Mouse (Mus musculus): ENCODE data around the gene Fstl5. TPM values are rescaled to one million over a fixed set of nuclear protein-coding genes. Genes with fewer than 3 reads are reported as not detected.

The Fstl5 gene
- 0.21 and 0.92 TPM in 2 replicates for polyA plus RNA-seq (2014; fragmentation: Nextera tagmentation; extraction: Ambion mirVana)

DNA sequence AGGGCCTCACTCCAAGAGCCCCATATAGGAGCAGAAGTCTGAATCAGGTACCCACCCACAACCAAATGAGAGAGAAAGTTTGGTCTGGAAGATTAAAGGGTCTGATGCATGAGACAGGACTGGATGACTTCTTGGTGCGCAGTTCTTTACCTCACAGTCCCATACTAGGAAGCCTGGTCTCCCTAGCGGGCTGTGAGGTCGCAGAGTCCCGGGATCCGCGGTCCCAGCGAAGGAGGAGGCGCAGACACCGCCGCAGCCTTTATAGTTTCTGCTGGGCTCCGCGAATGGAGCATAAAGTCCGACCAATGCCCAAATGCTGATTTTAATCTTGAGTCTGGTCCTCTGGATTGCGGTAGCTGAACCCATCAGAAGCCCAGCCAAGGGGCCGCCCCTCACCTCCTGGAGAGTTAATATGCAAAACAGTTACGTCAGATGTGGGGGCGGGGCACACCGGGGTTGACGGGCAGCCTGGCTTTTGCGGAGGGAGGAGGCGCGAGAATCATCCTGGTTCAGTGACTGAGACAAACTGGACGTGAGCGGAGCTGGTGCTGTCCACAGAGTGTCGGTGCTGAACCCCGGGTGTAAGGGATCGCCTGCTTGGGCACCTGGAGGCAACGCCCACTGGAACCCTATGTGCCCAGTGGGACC, at the start of gene Fstl5:
Fstl5 (plus strand) TSS at position 211 of the 648 bp plus-strand sequence.
- Histone ChIP-seq H3K4me1 (ENCODE audit: control insufficient read depth, insufficient read depth, low read length) (no peaks in the 10 kb centered on the region), H3K27me3 (ENCODE audit: control insufficient read depth, insufficient read depth, low read length) (no peaks in the 10 kb centered on the region), H3K4me2 (ENCODE audit: low read depth, severe bottlenecking) (peak within 1 kb of the TSS; percentile 59), H3K9me3 (ENCODE audit: control insufficient read depth, low read length) (no peaks in the 10 kb centered on the region), H3K27ac (replicated peaks; ENCODE audit: low read depth, low read length) (no peak within 1 kb of the TSS), H3K4me3 (ENCODE audit: low read depth, low read length) (peak within 1 kb of the TSS; percentile 26), H3K9ac (ENCODE audit: low read length) (no peak within 1 kb of the TSS), H3K36me3 (ENCODE audit: control insufficient read depth, insufficient read depth, low read length) (no peaks in the 10 kb centered on the region)
- ATAC-seq (ENCODE audit: insufficient number of reproducible peaks, low FRiP score, low TSS enrichment, low read depth): peak; percentile 70; the same call in 1 of the 2 replicates
- DNase-seq (ENCODE audit: low spot score): peak; percentile 87
- WGBS: 1% methylated on average over 28 of the region's 28 CpGs

DNA sequence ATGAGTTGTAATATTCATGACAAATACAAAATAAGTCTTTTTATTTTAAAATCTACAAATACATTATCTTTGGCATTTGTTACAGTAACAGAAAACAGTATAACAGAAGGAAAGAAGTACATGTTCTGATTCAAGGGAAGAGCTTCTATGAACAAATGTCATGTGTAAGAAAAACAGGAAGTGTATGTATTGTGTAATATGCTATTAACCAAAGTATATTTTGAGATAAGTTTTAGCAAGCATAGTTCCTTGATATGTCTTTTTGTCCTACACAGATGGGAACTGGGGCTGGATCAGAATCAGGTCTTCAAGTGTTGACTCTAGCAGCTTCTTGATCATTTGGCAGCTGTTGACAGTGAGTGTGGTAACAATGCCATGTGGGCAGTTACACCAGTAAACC, 48.5 kb upstream of the Fstl5 start:
- ATAC-seq (ENCODE audit: insufficient number of reproducible peaks, low FRiP score, low TSS enrichment, low read depth) (no peak), DNase-seq (ENCODE audit: low spot score) (no peak)
- no peaks in the 10 kb centered on the region for H3K9me3 ChIP-seq (ENCODE audit: control insufficient read depth, low read length)
- H3K27me3 ChIP-seq (ENCODE audit: control insufficient read depth, insufficient read depth, low read length): no peaks in the 10 kb centered on the region
- H3K4me1 ChIP-seq (ENCODE audit: control insufficient read depth, insufficient read depth, low read length): no peaks in the 10 kb centered on the region
- no peak overlapping the region for H3K27ac ChIP-seq (replicated peaks; ENCODE audit: low read depth, low read length)
- H3K4me2 ChIP-seq (ENCODE audit: low read depth, severe bottlenecking): no peak overlapping the region
- H3K36me3 ChIP-seq (ENCODE audit: control insufficient read depth, insufficient read depth, low read length): no peaks in the 10 kb centered on the region
- H3K9ac ChIP-seq (ENCODE audit: low read length): no peak overlapping the region
- H3K4me3 ChIP-seq (ENCODE audit: low read depth, low read length): no peak overlapping the region

DNA sequence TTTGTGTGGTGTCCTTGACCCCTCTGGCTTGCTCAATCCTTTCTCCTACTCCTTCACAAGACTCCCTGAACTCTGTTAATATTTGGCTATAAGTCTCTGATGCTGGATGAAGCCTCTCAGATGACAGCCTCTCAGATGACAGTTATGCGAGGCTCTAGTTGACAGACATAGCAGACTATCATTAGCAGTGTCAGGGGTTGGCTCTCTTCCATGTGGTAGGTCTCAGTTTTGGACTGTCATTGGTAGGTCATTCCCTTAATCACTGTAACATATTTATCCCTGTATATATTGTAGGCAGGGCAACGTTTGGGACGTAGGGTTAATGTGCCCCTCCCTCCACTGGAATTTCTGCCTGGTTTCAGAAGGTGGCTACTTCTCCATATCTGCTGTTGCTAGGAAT, 22.9 kb upstream of the Fstl5 start:
- H3K36me3 ChIP-seq (ENCODE audit: control insufficient read depth, insufficient read depth, low read length): no peaks in the 10 kb centered on the region
- no peaks in the 10 kb centered on the region for H3K27me3 ChIP-seq (ENCODE audit: control insufficient read depth, insufficient read depth, low read length)
- no peak overlapping the region for H3K9ac ChIP-seq (ENCODE audit: low read length)
- H3K4me1 ChIP-seq (ENCODE audit: control insufficient read depth, insufficient read depth, low read length): no peaks in the 10 kb centered on the region
- 76% methylated on average over 3 of the region's 3 CpGs for WGBS
- no peak overlapping the region for H3K4me2 ChIP-seq (ENCODE audit: low read depth, severe bottlenecking)
- H3K4me3 ChIP-seq (ENCODE audit: low read depth, low read length): no peak overlapping the region
- H3K27ac ChIP-seq (replicated peaks; ENCODE audit: low read depth, low read length): no peak overlapping the region
- DNase-seq (ENCODE audit: low spot score) (no peak), ATAC-seq (ENCODE audit: insufficient number of reproducible peaks, low FRiP score, low TSS enrichment, low read depth) (no peak)
- no peaks in the 10 kb centered on the region for H3K9me3 ChIP-seq (ENCODE audit: control insufficient read depth, low read length)

DNA sequence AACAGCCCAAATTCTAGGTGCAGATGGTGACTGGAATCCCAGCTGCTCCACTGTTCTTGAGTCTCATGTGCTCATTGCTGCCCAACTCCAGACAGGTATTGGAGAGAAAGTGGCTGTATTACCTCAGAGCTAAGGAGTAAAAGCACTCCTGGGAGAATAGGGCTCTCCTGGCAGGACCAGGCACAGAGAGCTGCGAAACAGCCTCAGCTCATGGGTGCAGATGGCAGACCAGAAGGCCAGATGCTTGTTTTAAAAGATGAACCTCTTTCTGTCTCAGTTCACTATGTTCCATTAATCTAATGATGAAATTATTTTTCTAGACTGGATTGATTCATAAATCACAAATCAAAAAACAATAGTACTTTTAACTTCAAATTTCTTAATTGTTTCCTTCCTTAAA, 12.1 kb upstream of the Fstl5 start:
- H3K9ac ChIP-seq (ENCODE audit: low read length): no peak overlapping the region
- H3K4me3 ChIP-seq (ENCODE audit: low read depth, low read length): no peak overlapping the region
- no peaks in the 10 kb centered on the region for H3K9me3 ChIP-seq (ENCODE audit: control insufficient read depth, low read length)
- no peaks in the 10 kb centered on the region for H3K4me1 ChIP-seq (ENCODE audit: control insufficient read depth, insufficient read depth, low read length)
- H3K4me2 ChIP-seq (ENCODE audit: low read depth, severe bottlenecking): no peak overlapping the region
- no peaks in the 10 kb centered on the region for H3K36me3 ChIP-seq (ENCODE audit: control insufficient read depth, insufficient read depth, low read length)
- 83% methylated on average over 1 of the region's 1 CpGs for WGBS
- H3K27ac ChIP-seq (replicated peaks; ENCODE audit: low read depth, low read length): no peak overlapping the region
- H3K27me3 ChIP-seq (ENCODE audit: control insufficient read depth, insufficient read depth, low read length): no peaks in the 10 kb centered on the region
- ATAC-seq (ENCODE audit: insufficient number of reproducible peaks, low FRiP score, low TSS enrichment, low read depth) (no peak), DNase-seq (ENCODE audit: low spot score) (no peak)

DNA sequence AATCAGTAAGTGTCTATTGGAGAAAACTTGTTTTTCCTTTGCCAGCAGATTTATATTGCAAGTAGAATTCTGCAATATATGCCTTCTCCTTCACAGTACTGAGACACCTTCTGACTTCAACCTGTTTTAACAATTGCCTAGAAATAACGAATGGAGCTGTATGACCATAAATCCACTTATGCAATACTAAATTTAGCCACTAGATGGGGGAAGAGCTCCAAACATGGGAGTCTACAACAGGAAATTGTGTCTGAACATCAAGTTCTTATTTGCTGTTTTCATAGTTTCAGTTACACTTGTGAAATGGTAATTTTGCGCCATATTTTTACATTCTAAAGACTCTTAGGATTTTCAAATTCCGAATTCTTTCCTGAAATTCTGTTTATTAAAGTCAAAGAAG, 6.2 kb upstream of the Fstl5 start:
- H3K4me1 ChIP-seq (ENCODE audit: control insufficient read depth, insufficient read depth, low read length): no peaks in the 10 kb centered on the region
- WGBS: 5% methylated on average over 3 of the region's 3 CpGs
- no peak for DNase-seq (ENCODE audit: low spot score)
- H3K27me3 ChIP-seq (ENCODE audit: control insufficient read depth, insufficient read depth, low read length): no peaks in the 10 kb centered on the region
- H3K4me3 ChIP-seq (ENCODE audit: low read depth, low read length): no peak overlapping the region
- ATAC-seq (ENCODE audit: insufficient number of reproducible peaks, low FRiP score, low TSS enrichment, low read depth): peak; percentile 47; the same call in 1 of the 2 replicates
- no peak overlapping the region for H3K27ac ChIP-seq (replicated peaks; ENCODE audit: low read depth, low read length)
- H3K9ac ChIP-seq (ENCODE audit: low read length): no peak overlapping the region
- H3K9me3 ChIP-seq (ENCODE audit: control insufficient read depth, low read length): no peaks in the 10 kb centered on the region
- no peaks in the 10 kb centered on the region for H3K36me3 ChIP-seq (ENCODE audit: control insufficient read depth, insufficient read depth, low read length)
- H3K4me2 ChIP-seq (ENCODE audit: low read depth, severe bottlenecking): no peak overlapping the region

DNA sequence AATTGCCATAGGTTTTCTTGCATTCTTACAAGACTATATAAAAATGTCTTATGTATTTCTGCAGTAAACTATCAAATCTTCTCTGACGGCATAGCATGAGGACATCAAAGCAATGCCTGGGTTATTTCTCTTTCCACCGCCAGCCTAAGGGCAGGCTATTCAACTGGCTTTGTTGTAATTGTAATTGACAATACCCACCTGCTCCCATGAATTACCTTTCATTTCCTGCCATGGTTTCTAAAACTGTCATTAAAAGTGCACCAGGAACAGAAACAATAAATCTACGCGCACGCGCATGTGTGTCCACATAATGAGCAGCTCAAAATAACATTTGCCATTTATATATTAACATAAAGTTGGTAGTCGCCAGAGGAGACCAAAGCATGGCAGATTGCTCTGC, 1.2 kb upstream of the Fstl5 start:
- peak; percentile 24 for DNase-seq (ENCODE audit: low spot score)
- WGBS: 45% methylated on average over 7 of the region's 7 CpGs
- Histone ChIP-seq H3K4me1 (ENCODE audit: control insufficient read depth, insufficient read depth, low read length) (no peaks in the 10 kb centered on the region), H3K9me3 (ENCODE audit: control insufficient read depth, low read length) (no peaks in the 10 kb centered on the region), H3K9ac (ENCODE audit: low read length) (no peak overlapping the region), H3K27me3 (ENCODE audit: control insufficient read depth, insufficient read depth, low read length) (no peaks in the 10 kb centered on the region), H3K4me2 (ENCODE audit: low read depth, severe bottlenecking) (no peak overlapping the region), H3K36me3 (ENCODE audit: control insufficient read depth, insufficient read depth, low read length) (no peaks in the 10 kb centered on the region), H3K4me3 (ENCODE audit: low read depth, low read length) (no peak overlapping the region), H3K27ac (replicated peaks; ENCODE audit: low read depth, low read length) (no peak overlapping the region)
- no peak for ATAC-seq (ENCODE audit: insufficient number of reproducible peaks, low FRiP score, low TSS enrichment, low read depth)

DNA sequence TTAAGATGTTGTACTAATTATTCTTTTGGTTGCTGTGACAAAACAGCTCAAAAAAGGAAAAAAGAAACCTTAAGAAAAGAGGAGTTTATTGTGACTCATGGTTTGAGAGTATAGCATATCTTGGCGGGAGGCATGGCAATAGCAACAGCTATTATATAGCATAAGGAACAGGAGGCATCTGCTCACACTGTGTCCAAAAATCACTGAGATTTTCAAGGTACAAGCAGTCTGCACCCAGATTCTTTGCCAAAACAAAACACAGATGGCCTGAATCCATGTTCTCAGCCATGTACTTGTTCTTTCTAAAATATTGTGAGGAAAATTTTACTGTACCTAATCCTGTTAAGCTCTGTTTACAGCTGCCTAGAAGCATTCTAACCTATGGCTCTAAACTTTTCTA, 66.4 kb downstream of the Fstl5 start:
- Histone ChIP-seq H3K9ac (ENCODE audit: low read length) (no peak overlapping the region), H3K27me3 (ENCODE audit: control insufficient read depth, insufficient read depth, low read length) (no peaks in the 10 kb centered on the region), H3K27ac (replicated peaks; ENCODE audit: low read depth, low read length) (no peak overlapping the region), H3K36me3 (ENCODE audit: control insufficient read depth, insufficient read depth, low read length) (no peaks in the 10 kb centered on the region), H3K4me1 (ENCODE audit: control insufficient read depth, insufficient read depth, low read length) (no peaks in the 10 kb centered on the region), H3K9me3 (ENCODE audit: control insufficient read depth, low read length) (no peaks in the 10 kb centered on the region), H3K4me3 (ENCODE audit: low read depth, low read length) (no peak overlapping the region), H3K4me2 (ENCODE audit: low read depth, severe bottlenecking) (no peak overlapping the region)
- DNase-seq (ENCODE audit: low spot score) (no peak), ATAC-seq (ENCODE audit: insufficient number of reproducible peaks, low FRiP score, low TSS enrichment, low read depth) (no peak)
- WGBS: 87% methylated on average over 1 of the region's 1 CpGs

DNA sequence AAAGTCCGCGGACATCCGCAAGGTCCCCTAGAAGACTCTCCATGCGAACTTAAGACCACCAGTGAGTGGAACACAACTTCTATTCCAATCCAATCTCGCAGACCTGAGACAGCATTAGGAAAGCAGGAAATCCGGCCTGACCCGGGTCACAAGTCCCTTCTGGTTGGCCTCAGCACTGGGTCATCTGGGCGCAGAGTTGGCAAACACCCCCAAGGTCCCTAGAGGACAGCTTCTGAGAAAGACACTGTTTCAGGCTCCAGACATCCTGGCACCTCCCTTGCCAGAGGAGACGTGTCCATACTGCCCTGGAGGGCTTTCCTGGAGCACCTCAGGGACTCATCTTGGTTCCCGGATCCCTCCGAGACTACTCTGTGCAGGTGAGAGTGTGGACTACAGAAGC, 73.8 kb downstream of the Fstl5 start:
- Histone ChIP-seq H3K4me2 (ENCODE audit: low read depth, severe bottlenecking) (no peak overlapping the region), H3K9ac (ENCODE audit: low read length) (no peak overlapping the region), H3K27ac (replicated peaks; ENCODE audit: low read depth, low read length) (no peak overlapping the region), H3K4me3 (ENCODE audit: low read depth, low read length) (no peak overlapping the region), H3K4me1 (ENCODE audit: control insufficient read depth, insufficient read depth, low read length) (no peaks in the 10 kb centered on the region), H3K9me3 (ENCODE audit: control insufficient read depth, low read length) (no peaks in the 10 kb centered on the region), H3K27me3 (ENCODE audit: control insufficient read depth, insufficient read depth, low read length) (no peaks in the 10 kb centered on the region), H3K36me3 (ENCODE audit: control insufficient read depth, insufficient read depth, low read length) (no peaks in the 10 kb centered on the region)
- DNase-seq (ENCODE audit: low spot score): no peak
- WGBS: 94% methylated on average over 11 of the region's 11 CpGs
- no peak for ATAC-seq (ENCODE audit: insufficient number of reproducible peaks, low FRiP score, low TSS enrichment, low read depth)

DNA sequence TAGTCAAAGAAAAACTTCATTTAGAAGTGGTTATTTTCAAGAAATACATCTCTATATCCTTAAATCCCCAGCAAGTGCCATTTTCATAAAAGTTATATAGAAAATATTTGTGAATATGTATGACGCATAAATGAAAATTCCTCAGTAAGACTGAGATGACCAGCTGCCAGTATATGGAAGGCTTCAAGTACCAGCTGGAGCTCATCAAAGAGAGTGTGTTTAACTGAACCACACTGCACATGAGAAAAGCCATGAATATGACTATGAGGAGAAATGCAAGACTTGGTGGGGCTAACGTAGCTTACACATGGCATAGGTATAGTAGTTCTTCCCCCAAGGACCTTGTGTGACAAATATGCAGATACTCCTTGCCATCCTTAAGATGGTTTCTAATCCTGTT, 164.8 kb downstream of the Fstl5 start:
- 89% methylated on average over 2 of the region's 2 CpGs for WGBS
- Histone ChIP-seq H3K4me3 (ENCODE audit: low read depth, low read length) (no peak overlapping the region), H3K4me2 (ENCODE audit: low read depth, severe bottlenecking) (no peak overlapping the region), H3K27me3 (ENCODE audit: control insufficient read depth, insufficient read depth, low read length) (no peaks in the 10 kb centered on the region), H3K9me3 (ENCODE audit: control insufficient read depth, low read length) (no peaks in the 10 kb centered on the region), H3K27ac (replicated peaks; ENCODE audit: low read depth, low read length) (no peak overlapping the region), H3K4me1 (ENCODE audit: control insufficient read depth, insufficient read depth, low read length) (no peaks in the 10 kb centered on the region), H3K36me3 (ENCODE audit: control insufficient read depth, insufficient read depth, low read length) (no peaks in the 10 kb centered on the region), H3K9ac (ENCODE audit: low read length) (no peak overlapping the region)
- DNase-seq (ENCODE audit: low spot score) (no peak), ATAC-seq (ENCODE audit: insufficient number of reproducible peaks, low FRiP score, low TSS enrichment, low read depth) (no peak)
